Mouse (Mus musculus): ENCODE measurements at regions not wholly inside any gene's neighbourhood (a gene's known extent, or its start where the extent isn't known, plus 50 kb on each side); places are given as distances from the start of the nearest gene placed in this dataset.

GRCm38 (mm10) chr3:149173537-149173936 lies 183.2 kb upstream of the Adgrl2 start:
- DNase-seq (ENCODE audit: low spot score in 2 of 2) = no peak

- no peak for DNase-seq (ENCODE audit: low spot score in 2 of 2)
Observed at GRCm38 (mm10) chr3:149171766-149172165, 181.4 kb upstream of the Adgrl2 start.

GRCm38 (mm10) chr3:149170191-149170590 lies 179.8 kb upstream of the Adgrl2 start:
- DNase-seq (ENCODE audit: low spot score in 2 of 2) = no peak

- DNase-seq (ENCODE audit: low spot score in 2 of 2) = no peak
Observed at GRCm38 (mm10) chr3:149169442-149169841, 179.1 kb upstream of the Adgrl2 start.

GRCm38 (mm10) chr3:149167997-149168396 lies 177.6 kb upstream of the Adgrl2 start:
- DNase-seq (ENCODE audit: low spot score in 2 of 2) = no peak

GRCm38 (mm10) chr3:149164804-149165203 lies 174.4 kb upstream of the Adgrl2 start:
- DNase-seq (ENCODE audit: low spot score in 2 of 2) = no peak

GRCm38 (mm10) chr3:149163591-149163990 lies 173.2 kb upstream of the Adgrl2 start:
- no peak for DNase-seq (ENCODE audit: low spot score in 2 of 2)

- no peak for DNase-seq (ENCODE audit: low spot score in 2 of 2)
Observed at GRCm38 (mm10) chr3:149160833-149161232, 170.5 kb upstream of the Adgrl2 start.

- DNase-seq (ENCODE audit: low spot score in 2 of 2) = no peak
Observed at GRCm38 (mm10) chr3:149157381-149157780, 167.0 kb upstream of the Adgrl2 start.

- DNase-seq (ENCODE audit: low spot score in 2 of 2) = no peak
Observed at GRCm38 (mm10) chr3:149152312-149152711, 162.0 kb upstream of the Adgrl2 start.

GRCm38 (mm10) chr3:149150796-149151195 lies 160.4 kb upstream of the Adgrl2 start:
- DNase-seq (ENCODE audit: low spot score in 2 of 2) = no peak

GRCm38 (mm10) chr3:149148608-149149007 lies 158.3 kb upstream of the Adgrl2 start:
- no peak for DNase-seq (ENCODE audit: low spot score in 2 of 2)

- no peak for DNase-seq (ENCODE audit: low spot score in 2 of 2)
Observed at GRCm38 (mm10) chr3:149147916-149148315, 157.6 kb upstream of the Adgrl2 start.

- no peak for DNase-seq (ENCODE audit: low spot score in 2 of 2)
Observed at GRCm38 (mm10) chr3:149146673-149147072, 156.3 kb upstream of the Adgrl2 start.

GRCm38 (mm10) chr3:149140461-149140860 lies 150.1 kb upstream of the Adgrl2 start:
- DNase-seq (ENCODE audit: low spot score in 2 of 2) = no peak

- DNase-seq (ENCODE audit: low spot score in 2 of 2) = no peak
Observed at GRCm38 (mm10) chr3:149134028-149134938, 143.9 kb upstream of the Adgrl2 start.

GRCm38 (mm10) chr3:149118806-149119205 lies 128.5 kb upstream of the Adgrl2 start:
- DNase-seq (ENCODE audit: low spot score in 2 of 2) = no peak

- no peak for DNase-seq (ENCODE audit: low spot score in 2 of 2)
Observed at GRCm38 (mm10) chr3:149117684-149118056, 127.3 kb upstream of the Adgrl2 start.

- peak in 1 of 2 experiments; percentile 26 for DNase-seq (ENCODE audit: low spot score in 2 of 2)
Observed at GRCm38 (mm10) chr3:149117018-149117683, 126.8 kb upstream of the Adgrl2 start.

- no peak for DNase-seq (ENCODE audit: low spot score in 2 of 2)
Observed at GRCm38 (mm10) chr3:149116604-149117003, 126.2 kb upstream of the Adgrl2 start.

GRCm38 (mm10) chr3:149115901-149116300 lies 125.5 kb upstream of the Adgrl2 start:
- no peak for DNase-seq (ENCODE audit: low spot score in 2 of 2)

GRCm38 (mm10) chr3:149112878-149113277 lies 122.5 kb upstream of the Adgrl2 start:
- no peak for DNase-seq (ENCODE audit: low spot score in 2 of 2)
